Mouse (Mus musculus) layer of hippocampus, adult 9-11 months (tissue): ENCODE data around the gene Alkbh2.
A peak's percentile ranks its signal among the peaks of the same experiment; 100 is the strongest.

Experiments
- DNase-seq: peaks from one replicate; pipeline ENCODE4 v3.0.0; 2022

Gene Alkbh2

DNA sequence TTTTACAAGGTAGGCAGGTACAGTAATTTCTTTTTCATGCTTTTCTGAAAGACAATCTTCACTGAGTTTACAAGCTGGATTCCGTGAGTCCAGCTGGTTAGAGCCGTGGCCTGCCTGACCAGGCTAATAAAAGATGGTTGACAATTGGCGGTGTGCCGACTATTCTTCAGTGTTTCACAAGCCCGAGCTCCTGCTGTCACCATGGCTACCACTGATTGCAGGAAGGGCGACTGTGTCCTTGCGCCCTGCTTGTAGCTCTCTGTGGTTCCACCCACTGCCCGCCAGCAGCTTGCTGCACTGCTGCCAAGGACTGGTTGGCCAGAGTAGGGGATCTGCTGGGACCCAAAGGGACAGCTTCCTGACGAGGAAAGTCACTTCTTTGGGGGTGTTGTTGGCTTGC lies 11.2 kb upstream of the Alkbh2 start:
- DNase-seq, result peak; percentile 88

DNA sequence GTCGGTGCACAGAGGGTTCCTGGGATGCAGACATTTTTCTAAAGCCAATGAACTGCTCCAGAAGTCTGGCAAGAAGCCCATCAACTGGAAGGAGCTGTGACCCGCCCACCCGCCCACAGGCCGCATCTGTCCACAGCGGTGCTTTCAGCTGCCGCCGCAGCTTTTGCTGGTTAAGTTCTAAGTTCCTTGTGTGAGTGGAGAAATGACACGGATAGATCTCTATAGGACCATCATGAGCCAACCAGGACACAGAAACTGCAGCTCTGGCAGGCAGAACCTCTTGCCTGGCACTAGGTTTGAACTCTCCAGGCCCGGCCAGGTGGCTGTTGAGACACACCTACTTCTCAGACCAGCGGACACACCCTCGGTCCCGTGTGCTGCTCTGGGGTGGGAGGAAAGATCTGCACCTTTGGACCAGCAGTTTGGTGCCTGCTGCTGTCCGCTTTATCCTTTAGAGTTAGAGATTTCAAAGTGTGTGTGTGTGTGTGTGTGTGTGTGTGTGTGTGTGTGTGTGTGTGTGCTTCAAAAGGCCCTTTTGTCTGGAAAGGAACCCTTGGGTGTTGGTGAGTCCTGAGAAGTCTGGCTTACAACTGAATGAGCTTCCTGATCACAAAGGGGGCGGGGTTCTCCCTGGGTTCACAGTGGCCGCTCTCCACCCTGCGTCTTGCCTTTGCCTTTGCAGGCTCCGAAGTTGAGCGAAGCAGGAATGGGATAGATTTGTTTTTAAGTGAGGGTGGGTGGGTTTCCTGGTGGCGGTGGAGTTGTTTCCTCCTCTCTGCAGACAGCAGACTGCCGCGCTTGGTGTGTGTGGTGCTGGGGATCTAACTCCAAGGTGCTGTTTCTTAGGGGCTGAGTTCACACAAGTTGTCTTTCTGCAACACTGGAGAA lies 10.5 kb upstream of the Alkbh2 start:
- DNase-seq, result no peak

DNA sequence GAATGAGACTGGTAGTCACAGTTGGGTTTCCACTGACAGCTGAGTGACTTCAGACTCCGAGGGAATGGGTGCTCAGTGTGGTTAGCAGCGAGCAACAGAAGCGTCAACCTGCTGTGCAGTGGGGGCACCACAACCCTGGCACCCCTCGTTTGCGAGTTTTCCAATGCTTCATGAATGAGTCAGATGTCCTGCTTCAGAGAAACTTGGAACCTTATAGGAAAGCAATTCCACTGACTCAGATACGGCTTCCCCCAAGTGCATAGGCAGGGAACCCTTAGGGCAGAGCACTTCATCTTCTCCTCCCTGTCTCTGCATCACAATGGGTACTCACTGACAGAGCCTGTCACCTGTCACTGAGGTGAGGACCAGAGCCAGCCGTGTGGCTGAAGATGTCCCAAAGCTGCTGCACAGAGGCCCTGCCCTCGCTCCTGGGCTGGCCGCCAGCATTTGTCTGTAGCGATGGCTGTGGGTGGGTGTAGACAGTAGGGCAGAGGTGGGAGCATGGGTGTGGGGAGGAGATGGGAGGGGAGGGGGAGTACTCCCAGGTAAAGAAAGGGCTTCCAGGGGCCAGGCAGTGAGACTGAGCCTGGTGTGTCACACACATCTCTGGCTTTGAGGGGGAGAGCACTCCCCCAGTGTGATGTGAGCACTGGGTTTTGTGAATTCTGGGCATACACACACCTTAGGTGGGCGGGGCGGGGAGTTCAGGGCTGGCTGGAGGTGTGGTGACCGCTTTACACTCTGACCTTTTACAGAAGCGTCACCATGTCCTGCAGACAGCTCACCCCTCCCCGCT lies 9.7 kb upstream of the Alkbh2 start:
- DNase-seq, result no peak

GRCm38 (mm10) chr5:114135516-114135915 lies 7.5 kb upstream of the Alkbh2 start:
- DNase-seq, result no peak

GRCm38 (mm10) chr5:114134091-114134534 lies 6.1 kb upstream of the Alkbh2 start:
- DNase-seq, result no peak

DNA sequence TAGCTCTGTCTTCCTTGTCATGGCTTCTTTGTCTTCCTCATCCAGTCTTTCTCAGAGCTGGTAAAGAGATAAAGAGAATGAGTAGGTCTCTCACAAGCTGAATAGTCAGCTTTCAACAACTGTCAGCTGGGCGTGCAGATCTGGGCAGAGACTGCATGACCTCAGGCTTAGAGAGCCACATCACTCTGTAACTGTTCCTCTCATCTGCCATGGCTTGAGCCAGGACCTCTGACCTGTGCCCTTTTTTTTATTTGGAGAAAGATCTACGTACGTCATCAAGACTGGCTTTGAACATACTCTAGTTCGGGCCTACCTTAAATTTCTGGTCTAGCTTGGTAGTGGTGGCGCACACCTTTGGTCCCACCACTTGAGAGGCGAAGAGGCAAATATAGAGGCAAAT lies 4.8 kb upstream of the Alkbh2 start:
- no peak for DNase-seq

DNA sequence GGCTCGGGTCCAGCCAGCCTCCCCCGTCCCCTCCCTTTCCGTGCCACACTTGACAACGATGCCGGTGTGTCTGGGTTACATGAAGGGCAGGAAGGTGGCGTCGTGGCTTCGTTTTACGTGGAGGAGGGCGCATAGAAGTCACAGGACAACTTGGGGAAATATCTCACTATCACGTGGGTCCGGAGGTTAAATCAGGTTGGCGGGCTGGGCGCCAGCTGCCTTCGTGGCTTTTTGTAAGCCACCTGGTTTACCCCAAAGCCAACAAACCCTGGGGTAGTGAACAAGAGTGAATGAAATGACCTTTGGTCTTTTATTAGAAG lies 3.5 kb upstream of the Alkbh2 start:
- no peak for DNase-seq

- DNase-seq, result peak; percentile 93
Observed at GRCm38 (mm10) chr5:114130698-114131520, 2.9 kb upstream of the Alkbh2 start.

GRCm38 (mm10) chr5:114130211-114130605 lies 2.2 kb upstream of the Alkbh2 start, which contains the start of gene Ung:
Gene Ung (plus strand): TSS chr5:114130386.
- DNase-seq, result no peak

GRCm38 (mm10) chr5:114129550-114130210 lies 1.7 kb upstream of the Alkbh2 start:
- DNase-seq, result no peak

- no peak for DNase-seq
Observed at GRCm38 (mm10) chr5:114126499-114127244, 1.3 kb downstream of the Alkbh2 start.

DNA sequence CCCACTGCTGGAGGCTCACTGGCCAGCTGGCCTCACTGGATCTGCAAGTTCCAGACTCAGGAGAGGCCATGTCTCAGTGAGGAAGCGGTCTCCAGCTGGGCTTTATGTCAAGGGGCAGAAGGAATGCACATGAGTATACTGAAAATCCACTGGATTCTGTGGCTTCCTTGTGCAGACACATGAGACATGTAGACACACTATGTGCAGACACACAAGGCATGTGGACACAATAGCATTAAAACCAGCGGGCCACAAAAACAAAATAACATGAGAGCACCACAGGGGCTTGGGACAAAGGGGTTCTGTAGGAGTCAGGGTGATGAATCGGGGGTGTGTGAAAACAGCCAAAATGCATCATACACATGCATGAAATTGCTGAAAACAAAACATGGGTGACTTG lies 2.0 kb downstream of the Alkbh2 start:
- DNase-seq, result no peak

DNA sequence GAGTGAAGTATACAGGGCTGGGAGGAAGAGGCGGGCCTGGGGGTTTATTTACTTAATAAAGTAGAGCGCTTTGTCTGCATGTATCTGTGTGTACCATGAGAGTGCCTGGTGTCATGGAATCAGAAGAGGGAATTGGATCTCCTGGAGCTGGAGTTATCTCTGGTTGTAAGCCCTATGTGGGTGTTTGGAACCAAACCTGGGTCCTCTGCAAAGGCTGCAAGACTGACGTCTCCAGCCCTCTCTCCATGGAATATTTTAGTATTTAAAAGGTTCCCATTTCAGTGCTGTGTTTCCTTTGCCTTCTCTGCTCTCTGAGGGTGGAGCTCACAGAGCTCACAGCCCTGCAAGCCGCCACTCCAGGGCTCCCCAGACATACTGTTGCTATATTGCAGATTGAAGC lies 8.2 kb downstream of the Alkbh2 start:
- no peak for DNase-seq

DNA sequence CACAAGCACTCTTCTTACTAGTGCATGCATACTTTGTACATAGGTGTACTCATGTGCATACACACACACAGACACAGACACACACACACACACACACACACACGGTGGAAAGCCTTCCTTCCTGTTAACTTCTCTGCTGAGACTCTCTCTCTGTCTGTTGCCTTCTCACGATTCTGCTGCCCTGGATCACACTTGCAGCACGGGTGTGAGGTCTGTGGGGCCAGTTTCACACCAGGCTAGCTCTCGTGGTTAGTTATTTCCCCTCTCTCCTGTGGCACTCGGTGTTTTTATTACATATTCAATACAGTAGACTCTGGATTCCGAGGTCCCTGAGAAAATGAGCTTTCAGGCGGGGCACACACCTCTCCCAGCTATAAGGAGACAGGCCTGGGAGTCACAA lies 11.4 kb downstream of the Alkbh2 start:
- DNase-seq, result no peak

GRCm38 (mm10) chr5:114115030-114115429 lies 13.0 kb downstream of the Alkbh2 start:
- no peak for DNase-seq

DNA sequence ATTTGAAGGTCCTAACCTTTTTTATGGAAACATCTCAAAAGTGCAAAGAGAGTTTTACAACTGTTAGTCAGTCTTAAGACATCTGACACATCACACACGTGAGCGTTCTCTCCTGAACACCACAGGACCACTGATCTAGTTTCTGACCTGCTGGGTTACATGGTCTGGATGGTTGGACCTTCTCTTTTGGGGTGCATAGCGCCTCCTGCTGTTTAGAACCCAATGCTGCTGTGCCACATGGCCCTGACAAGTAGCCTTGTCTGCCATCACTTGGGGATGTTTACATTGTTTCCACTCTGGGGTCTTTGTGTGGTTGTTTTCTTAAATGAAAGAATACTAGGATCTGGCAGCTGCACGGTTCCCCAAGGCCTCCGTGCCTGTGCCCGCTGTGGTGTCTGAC lies 14.7 kb downstream of the Alkbh2 start:
- no peak for DNase-seq

- DNase-seq, result no peak
Observed at GRCm38 (mm10) chr5:114106391-114106935, 21.6 kb downstream of the Alkbh2 start.

GRCm38 (mm10) chr5:114102807-114103206 lies 25.2 kb downstream of the Alkbh2 start:
- peak; percentile 87 for DNase-seq

GRCm38 (mm10) chr5:114101873-114102272 lies 26.1 kb downstream of the Alkbh2 start:
- DNase-seq, result peak; percentile 67

DNA sequence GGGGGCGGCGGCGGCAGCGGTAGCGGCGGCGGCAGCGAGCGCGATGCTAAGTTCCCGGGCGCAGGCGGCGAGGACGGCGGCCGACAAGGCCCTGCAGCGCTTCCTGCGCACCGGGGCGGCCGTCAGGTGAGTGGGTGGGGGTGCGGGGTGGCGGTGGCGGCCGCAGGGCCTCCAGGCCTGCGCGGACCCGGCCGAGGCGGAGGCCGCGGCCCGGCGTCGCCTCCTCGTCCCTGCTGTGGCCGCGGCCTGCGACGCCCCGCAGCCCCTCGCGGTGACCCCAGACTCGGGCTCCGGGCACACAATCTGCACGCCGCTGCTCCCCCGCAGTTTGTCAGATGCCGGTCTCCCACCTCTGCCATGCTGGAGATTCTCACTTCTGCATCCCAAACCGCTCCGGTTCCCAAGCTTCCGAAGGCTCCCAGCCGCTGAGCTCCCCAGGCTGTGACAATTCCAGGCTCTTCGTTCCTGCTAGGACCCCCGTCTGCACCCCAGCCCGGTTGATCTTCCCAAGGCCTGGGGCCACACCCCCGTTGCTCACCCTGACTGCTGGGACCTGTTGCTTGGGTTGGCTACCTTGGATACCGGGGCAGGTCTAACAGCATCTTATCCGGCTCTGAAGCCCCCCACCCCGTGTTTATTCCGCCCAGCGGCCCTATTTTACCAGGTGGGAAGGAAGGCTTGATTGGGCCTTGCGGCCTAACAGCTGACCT lies 27.5 kb downstream of the Alkbh2 start:
- DNase-seq, result no peak
